Mouse (Mus musculus) thymus, adult 18-20 months (tissue): ENCODE results near the gene Ak5.
A peak's percentile ranks its signal among the peaks of the same experiment; 100 is the strongest.

Source experiments
- DNase-seq, 2 experiments: peaks; one replicate each; pipeline ENCODE4 v3.0.0; 2022; ENCODE audit warnings: mixed read lengths in 2 of 2

The Ak5 gene

GRCm38 (mm10) chr3:152509268-152509667, 158.9 kb downstream of the Ak5 start:
- no peak for DNase-seq

- DNase-seq, result no peak
Measured at GRCm38 (mm10) chr3:152508419-152508993, 159.7 kb downstream of the Ak5 start.

GRCm38 (mm10) chr3:152507900-152508299, 160.3 kb downstream of the Ak5 start:
- DNase-seq, result no peak

DNA sequence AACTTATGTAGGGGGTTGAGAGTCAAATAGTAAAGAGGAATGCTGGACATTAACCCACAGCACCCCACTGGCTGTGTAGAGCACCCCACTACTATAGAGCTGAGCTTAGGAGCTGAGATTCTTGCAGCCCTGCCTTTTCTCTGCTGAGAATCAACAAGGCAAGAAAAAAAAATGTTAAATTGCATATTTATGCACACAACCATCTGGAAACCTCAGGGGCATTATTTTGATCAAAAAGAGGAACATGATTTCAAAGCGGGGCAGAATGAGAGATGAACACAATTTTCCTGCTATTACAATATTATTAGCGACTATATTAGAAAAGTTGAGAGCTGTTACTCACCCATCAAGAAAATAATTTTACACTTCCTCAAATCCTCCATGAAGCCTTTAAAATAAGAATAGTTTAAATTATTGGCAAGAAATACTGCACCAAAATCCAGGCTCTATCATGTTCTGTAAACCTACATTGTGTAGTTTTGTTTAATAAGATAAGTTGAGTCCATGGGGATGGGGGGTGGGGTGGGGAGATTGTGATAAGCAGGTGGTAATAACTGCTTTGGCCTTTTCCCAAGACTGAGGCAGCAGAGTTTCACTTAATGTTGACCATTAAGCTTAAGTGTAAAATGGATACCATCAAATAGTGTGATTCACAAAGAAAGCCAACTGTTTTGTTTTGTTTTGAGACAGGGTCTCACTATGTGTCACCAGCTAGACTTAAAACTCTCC, 169.0 kb downstream of the Ak5 start:
- DNase-seq, result no peak

DNA sequence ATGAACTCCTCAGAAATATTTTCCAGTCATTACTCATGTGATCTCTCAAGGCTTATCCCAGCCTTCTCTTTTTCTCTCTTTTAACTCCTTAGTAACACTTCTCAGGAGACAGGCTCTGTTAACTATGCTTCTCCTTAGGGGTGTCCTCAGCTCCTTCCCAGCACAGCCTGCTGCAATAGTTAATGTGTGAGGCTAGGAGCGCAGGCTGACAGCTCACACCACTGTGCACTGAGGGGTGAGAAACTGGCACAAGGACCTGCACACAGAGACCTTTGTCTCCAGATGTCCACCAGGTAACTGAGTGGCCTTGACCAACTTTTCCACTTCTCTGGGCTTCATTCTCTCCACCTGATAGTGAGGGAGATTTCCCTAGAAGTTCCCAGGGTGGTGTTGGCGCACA, 170.3 kb downstream of the Ak5 start:
- no peak for DNase-seq

DNA sequence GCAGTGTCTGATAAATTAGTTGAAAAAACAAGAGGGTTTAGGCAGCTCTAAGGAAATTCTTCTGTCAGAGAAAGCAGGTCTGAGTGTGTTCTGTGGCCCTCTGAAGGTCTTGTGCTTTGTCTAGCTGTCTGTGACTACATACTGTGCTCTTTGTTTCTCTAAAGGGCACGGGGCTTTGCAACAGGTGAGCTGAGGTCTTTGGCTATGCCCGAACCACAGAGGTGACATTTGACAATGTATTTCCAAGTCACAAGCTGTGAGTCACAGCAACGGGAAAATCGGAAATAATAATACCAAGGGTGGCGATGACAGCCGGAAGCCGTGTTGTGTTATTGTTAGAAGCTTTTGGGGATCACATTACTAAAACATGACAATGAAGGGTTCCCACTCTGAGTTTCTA, 171.1 kb downstream of the Ak5 start:
- no peak for DNase-seq

DNA sequence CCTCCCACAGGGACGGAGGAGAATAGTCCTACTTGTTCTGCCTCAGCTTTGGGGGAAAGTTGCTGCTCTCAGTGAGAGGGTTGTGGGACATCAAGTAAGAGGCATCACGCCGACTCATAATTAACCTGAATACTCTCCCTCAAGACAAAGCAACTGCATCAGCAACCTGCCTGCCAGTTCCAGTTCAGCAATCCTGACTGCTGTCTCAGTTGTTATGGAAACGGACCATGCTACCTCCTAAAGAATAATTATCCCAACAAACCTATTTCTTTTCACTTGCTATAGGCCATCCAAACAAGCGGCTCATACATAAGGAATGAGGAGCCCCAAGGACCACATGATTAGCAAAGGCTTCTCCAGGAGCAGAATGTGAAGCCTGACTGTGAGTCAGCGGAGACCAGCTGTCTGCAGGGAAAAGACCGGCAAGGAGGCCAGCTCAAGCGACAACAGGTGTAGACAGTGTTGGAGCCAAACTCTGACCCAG, 172.7 kb downstream of the Ak5 start:
- no peak for DNase-seq

DNA sequence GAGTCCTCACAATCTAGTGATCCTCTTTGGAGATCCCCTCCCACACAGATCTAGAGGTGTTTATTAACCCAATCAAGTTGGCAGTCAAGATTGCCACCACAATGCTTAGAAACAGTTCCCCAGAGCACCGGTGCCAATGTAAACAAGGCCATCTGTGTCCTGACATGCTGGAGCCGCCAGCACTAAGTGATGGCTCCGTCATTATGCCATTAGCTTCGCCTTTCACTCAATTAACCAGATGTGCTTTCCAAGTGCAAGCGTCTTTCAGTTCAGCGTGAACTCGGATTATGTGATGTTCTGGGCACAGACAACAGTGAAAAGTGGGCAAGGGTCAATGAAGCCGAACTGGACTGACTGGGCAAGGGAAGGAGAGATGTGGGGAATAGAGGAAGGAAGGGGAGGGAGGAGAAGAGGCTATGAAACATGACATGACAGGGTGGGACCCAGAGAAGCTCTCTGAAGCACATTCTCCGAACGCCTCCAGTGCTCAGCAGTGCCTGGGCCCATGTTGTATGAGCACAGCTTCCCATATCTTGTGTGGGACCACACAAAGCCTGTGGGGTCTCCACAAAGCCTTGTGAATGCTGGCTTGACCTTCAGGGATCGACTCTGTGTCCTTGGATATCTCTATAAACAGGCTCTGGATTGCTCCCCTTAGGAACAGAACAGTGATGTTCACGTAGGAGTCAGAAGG, 173.3 kb downstream of the Ak5 start:
- no peak for DNase-seq

DNA sequence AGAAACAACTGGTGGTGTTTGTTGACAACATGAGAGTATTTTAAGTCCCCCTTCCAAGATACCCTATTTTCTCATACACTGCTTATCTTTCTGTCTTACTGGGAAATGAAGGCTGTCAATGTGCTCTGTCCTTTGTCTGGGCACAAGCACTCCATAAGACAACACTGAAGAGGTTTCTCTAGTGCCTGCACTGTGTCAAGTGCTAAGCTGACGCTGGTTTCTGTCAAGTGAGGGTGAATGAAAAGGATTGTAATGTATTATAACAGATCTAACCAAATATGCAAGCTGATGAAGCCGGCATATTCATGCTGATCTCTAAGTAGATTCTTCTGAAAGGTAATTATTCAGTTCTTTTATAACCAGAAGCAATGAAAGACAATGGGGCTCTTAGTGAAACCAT, 174.3 kb downstream of the Ak5 start:
- no peak for DNase-seq

DNA sequence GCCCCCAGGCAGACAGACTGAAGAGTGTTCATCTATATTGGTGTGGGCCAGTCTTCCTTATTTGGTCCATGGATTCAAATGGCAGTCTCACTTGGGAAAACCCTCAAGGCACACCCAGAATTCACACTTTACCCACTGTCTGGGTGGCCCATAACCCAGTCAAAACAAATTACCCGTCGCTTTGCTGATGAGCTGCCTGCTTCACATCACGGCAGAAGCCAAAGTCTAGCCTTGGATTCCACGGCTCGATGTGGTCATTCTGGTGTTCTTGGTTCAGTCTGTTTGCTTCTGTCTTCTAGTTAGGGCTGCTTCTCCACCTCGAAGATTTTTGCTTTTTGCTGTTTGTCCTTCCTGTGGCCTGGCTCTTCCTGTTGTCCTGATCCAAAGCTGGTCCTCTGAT, 175.9 kb downstream of the Ak5 start:
- no peak for DNase-seq

GRCm38 (mm10) chr3:152490423-152490822, 177.7 kb downstream of the Ak5 start:
- no peak for DNase-seq

GRCm38 (mm10) chr3:152488964-152489363, 179.2 kb downstream of the Ak5 start:
- DNase-seq, result no peak

GRCm38 (mm10) chr3:152484206-152484605, 184.0 kb downstream of the Ak5 start:
- no peak for DNase-seq

DNA sequence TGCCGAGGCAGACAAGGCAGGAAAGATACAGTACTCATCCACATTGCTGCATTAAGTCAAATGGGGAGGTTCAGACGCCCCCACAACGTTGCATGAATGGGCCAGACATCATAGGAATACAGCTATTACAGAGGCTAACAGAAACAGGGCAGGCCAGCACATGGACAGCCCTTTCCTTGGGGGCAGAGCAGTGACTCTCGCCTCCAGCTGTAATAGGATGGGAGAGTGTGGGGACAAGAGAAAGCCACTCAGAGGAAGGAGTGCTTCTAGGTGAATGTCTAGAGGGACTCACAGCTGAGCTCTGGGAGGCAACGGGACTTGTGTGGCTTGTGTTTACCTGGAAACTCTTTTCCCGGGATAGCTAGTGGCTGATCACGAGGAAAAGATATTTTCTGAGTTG, 184.4 kb downstream of the Ak5 start:
- DNase-seq, result no peak

- no peak for DNase-seq
Measured at GRCm38 (mm10) chr3:152482182-152482581, 186.0 kb downstream of the Ak5 start.

DNA sequence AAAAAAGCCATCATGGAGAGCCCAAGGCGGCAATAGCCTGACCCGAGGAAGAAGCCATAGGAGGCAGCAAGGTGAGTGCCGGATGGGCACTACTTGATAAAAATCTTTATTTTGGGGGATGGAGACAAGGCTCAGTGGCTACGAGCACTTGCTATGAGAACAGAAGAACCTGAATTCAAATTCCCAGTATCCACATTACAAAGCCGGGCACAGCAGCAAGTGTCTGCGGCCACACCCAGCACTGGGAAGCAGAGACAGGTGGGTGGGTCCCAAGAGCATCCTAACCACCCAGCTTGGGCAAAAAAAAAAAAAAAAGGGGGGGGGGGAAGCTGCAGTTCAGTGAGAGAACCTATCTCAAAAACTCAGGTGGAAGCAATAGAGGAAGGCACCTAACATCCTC, 187.8 kb downstream of the Ak5 start:
- DNase-seq, result no peak

DNA sequence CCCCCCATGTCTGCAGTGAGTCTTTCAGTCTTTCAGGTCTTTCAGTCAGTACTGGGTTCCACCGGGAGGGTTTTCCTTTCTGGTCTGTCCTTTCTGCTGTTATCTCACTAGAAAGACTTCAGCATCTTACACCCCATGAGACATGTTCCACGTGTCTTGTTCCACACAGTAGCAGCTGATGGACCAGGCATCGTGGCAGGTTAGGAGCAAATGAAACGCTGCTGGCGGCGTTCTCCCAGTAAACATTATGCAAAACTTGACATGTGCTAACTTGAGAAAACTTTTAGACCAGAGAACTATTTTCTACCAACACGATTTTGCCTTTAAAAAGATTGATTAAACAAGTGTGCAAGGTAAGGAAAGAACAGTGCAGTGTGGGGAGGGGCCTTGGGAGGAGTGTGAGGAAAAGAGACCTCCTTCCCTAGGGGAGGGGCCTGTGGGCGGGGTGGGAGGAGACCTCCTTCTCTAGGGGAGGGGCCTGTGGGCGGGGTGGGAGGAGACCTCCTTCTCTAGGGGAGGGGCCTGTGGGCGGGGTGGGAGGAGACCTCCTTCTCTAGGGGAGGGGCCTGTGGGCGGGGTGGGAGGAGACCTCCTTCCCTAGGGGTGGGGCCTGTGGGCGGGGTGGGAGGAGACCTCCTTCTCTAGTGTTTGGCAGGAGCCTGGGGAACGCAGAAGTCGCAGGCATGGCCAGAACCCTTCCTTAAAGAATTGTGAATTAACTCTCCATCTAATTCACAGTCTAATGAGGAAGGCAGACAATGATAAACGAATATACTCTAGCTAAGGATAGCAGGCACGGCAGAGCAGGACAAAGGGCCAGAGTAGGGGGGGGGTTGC, 189.3 kb downstream of the Ak5 start:
- peak; percentile 9 to 40 for DNase-seq

GRCm38 (mm10) chr3:152477796-152478527, 190.2 kb downstream of the Ak5 start:
- peak; percentile 41 to 43 for DNase-seq

- no peak for DNase-seq
Measured at GRCm38 (mm10) chr3:152475894-152476293, 192.3 kb downstream of the Ak5 start.

DNA sequence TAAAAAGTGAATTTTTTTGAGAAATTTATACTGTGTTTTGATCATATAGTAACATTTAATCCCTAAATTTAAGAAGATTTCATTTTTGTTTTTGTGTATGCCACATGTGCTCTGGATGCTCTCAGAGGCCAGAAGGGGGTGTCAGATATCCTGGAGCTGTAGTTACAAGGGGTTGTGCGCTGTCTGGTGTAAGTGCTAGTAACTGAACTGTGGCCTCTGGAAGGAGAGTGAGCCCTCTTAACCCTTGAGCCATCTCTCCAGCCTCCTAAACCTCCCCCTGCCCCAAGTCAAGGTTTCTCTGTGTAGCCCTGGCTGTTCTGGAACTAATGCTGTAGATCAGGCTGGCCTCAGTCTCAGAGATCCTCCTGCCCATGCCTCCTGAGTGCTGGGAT, 192.9 kb downstream of the Ak5 start:
- no peak for DNase-seq

GRCm38 (mm10) chr3:152474582-152475277, 193.4 kb downstream of the Ak5 start:
- DNase-seq, result no peak

- no peak for DNase-seq
Measured at GRCm38 (mm10) chr3:152472676-152473075, 195.5 kb downstream of the Ak5 start.
